Mouse (Mus musculus): ENCODE data around the gene Atp6v0a2.
"Not testable (repeated sequence)": the region's sequence is repeated elsewhere in the genome, so short reads cannot be mapped to it uniquely, and the experiment has no call there.

The Atp6v0a2 gene

DNA sequence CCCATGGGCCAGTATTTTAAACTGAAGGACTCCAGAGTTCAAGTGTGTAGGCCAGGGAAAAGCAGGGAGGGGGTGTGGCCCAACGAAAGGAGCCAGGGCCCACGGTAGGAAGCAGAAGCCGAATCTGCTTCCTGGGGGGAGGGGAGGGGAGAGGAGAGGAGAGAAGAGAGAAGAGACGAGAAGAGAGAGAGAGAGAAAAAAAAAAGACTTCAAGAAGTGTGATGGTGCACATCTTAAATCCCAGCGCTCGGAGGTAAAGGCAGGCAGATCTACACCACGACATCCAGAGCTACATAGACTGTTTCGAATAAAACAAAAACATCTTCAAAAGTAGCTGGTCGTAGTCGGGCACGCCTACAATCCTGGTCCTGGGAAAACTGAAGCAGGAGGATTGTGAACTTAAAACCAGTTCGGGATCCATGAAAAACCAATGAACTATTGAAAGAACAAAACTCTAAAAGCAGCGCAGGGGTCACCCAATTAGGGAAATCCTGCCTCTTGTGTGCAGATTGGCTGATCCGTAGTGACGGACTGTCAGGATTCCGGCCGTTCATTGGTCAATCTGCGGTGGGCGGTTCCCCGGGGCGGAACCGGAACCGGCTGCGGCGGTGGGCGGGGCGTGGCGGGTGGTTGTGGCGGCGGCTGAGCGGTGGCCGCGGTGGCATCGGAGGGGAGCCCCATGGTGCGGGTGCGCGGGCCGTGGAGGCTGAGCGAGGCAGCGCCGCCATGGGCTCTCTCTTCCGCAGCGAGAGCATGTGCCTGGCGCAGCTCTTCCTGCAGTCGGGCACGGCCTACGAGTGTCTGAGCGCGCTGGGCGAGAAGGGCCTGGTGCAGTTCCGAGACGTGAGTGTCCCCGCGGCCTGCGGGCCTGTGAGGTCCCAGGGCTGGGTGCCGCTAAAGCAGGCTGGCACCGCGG, at the start of gene Atp6v0a2:
Atp6v0a2 (plus strand) TSS at position 129 of the 916 bp plus-strand sequence.
- DNase-seq, result peak; percentile 95

DNA sequence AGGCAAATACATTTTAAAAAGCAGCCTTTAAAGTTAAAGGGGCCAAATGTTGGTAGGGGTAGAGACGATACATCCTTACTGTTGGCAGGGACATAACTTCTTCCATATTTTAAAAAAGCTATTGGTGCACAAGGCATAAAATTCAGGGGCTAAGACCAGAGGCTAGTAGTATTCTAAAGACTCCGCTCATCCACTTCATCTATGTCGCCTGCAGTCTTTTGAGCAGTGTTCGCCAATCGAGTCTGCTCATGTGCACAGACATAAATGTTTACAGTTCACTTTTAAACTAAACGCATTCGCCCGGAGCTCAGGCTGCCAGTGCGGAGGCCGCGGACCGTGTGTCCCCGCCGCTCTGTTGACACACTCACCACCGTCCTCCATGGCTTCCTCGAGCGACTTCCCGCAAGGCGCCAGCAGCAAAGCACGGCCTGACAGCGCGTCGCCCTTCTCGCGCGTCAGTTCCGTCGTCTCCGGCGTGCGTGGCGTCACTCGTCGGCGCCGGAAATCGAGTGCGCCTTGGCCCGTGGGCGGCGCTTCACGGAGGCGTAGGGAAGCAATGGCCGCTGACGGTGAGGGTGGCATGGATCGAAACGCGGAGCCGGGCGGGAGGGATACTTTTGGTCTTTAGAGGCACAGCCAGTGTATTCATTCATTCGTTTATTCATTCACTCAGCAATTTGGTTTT, 49.6 kb upstream of the Atp6v0a2 start, which contains the start of the genes Eif2b1 and Gtf2h3:
Eif2b1 (minus strand) TSS at position 499 of the 685 bp plus-strand sequence.
Gtf2h3 (plus strand) TSS at position 508 of the 685 bp plus-strand sequence.
- peak; percentile 90 for DNase-seq

DNA sequence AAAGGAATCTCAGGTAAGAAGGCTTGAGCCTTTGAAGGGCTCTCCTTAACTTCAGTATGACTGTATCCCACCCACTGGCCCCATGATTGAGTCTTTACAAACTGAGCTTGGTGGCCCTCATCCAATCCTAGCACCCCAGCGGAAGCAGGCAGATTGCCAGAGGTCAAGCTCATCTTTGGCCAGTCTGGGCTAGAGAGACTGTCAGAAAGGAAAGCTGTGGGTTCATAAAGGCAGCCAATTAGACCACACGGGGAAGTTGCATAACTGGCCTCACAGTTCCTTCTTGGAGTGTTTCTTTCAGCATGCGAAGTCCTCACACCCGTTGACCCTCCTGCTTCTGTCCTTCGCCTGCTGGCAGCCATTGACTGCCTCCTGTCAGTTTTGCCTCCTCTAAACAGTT, 45.9 kb upstream of the Atp6v0a2 start:
- DNase-seq, result no peak

DNA sequence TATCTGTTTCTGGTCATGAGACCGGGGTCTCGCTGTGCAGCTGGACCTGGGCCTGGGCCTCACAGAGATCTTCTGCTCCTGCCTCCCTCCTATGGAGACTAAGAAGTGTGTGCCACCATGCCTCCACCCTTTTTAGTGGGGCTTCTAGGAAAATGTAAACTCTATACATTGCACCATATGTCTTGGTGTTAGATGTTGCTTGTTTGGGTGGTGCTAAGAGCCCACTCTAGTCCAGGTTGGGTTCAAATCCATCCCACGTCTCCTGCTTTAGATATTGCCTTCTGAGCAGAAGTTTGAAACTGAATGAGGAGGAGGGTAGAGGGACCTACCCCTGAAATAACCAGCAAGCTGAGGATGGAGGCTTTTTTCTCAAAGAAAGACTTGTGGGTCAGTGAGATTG, 35.6 kb upstream of the Atp6v0a2 start:
- DNase-seq, result no peak

DNA sequence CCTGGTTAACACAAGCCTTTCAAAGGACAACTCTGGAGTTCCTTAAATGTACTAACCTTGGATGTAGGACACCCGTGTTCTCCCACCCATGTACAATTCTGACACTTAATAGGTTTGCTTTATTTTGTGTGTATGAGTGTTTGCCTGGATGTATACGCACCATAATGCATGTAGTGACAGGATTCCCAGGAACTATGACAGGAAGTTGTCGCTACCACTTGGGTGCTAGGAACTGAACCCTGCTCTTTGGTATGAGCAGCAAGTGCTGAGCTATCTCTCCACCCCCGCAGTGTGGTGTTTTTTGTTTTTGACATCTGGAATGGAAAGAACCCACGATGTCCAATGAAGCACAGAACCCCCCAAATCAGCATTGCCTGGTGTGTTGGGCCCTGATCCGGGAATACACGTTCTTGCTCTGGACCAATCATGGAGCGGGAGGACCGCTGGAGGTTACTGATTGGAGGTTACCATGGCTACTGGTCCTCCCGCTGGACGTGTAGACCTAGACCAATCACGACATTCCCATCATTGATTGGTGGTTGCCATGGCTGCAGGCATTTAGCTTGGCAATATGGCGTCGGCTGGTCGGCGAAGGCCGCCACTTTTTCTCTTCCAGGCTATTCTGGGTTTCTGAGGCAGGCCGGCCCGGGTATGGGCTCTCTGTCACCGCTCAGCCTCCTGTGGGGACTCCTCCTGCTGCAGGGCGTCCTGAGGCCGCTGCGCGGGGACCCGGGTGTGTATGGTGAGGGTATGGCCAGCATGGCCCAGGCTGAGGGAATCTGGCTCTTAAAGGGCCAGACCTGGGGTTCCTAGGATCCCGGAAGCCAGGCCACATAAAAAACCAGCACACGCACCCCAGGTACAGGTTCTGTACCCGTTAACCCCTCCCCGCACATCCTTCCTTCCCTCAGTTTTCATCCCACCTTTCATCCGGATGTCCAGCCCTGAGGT, 29.9 kb upstream of the Atp6v0a2 start:
- DNase-seq, result peak; percentile 84

DNA sequence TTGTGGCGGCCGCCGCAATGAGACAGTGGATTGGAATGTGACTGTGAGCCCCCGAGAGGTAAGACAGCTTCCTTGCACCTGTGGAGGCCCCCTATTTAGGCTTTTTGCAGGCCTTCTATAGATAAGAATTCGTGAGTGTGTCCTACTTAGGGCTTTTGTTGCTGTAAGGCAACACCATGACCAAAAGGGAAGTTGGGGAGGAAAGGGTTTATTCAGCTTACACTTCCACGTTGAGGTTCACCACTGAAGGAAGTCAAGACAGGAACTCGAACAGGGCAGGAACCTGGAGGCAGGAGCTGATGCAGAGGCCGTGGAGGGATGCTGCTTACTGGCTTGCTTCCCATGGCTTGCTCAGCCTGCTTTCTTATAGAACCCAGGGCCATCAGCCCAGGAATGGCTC, 28.6 kb upstream of the Atp6v0a2 start:
- not testable (repeated sequence) for DNase-seq

DNA sequence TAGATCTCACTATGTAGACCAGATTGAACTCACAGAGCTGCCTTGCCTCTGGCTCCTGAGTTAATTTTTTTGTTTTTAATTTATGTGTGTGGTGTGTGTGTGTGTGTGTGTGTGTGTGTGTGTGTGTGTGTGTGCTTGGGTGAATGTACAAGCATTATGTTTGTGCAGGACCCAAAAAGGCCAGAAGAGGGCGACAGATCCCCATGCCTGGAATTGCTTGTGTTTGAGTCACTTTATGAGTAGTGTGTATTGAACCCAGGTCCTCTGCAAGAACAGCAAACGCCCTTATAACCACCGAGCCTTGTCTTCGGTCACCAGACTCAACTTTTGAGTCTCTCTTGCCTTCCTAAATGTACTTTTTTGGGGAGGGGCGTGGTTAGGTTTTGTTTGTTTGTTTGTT, 26.0 kb upstream of the Atp6v0a2 start:
- peak; percentile 59 for DNase-seq

DNA sequence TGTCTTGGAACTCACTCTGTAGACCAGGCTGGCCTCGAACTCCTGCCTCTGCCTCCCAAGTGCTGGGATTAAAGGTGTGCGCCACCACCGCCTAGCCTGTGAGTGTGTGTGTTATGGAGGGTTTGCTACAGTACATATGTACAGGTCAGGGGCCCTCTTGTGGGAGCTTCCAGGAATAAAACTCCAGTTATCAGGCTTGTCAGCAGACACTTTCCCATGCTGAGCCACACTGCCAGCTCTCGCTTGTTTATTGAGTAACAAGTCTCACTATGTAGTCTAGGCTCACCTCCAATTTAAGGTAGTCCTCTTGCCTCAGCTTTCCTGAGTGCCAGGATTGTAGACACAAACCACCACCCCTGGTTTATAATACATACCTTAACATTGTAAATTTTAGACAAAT, 24.1 kb upstream of the Atp6v0a2 start:
- DNase-seq, result no peak

DNA sequence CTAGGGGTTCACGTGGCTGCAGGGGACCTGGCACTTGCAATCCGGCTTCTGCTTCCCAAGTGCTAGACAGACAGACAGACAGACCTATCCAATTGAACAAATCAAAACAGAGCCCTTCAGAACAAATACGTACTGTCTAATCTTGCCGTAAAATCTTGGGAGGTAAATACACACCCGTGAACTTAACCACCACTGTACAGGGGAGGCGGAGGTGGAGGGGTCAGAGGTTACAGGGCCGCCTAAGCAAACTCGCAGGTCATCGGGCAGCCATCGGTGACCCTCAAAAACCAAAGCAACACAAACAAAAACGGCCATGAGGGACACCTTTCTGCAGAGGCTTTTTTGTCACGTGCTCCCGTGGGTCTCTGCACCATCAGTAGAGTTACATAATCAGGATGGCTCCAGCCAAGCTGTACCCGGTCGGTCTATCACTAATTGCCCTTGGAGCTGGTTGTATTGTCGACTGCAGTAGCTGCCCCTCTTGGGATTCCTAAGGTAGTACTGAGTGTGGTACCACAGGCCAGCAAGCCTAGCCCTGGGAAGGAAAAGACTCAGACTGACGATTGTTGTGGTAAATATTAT, 23.2 kb upstream of the Atp6v0a2 start:
- DNase-seq, result peak; percentile 49

DNA sequence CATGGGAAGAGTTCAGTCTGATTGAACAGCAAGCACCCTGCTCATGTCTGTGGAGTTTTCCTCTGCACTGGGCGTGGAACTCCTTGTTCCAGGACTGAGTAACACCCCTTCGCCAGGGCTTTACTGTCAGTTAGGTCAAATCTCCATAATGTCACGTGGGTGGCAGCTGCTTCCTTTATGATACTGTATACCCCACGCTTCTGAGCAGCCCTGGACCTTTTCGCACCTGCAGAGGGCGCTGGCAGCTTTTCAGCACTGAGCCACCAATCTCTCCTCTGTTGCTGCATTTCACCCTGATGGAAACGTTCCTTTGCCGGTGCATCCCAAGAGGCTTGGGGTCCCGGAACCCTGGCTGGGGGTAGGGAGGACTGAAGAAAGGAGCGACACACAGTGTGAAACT, 17.4 kb upstream of the Atp6v0a2 start:
- DNase-seq, result peak; percentile 45

DNA sequence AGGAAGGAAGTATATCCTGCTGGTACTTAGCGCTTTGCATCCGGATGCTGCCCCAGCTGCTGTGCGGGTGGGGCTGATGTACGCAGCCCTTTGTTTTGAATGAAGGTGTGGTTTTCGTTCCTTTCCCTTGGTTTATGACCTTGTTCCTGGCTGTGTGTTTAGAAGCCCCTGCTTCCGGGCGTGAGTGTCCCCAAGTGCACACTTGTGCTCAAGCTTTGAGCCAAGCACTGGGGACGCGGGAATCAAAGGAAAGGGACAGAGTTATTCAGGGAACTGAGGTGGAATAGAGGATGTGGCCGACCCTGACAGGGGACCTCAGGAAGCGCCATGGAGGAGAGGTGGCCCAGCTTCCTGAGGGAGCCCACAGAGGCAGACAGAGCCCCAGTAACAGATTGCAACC, 13.7 kb upstream of the Atp6v0a2 start:
- no peak for DNase-seq

DNA sequence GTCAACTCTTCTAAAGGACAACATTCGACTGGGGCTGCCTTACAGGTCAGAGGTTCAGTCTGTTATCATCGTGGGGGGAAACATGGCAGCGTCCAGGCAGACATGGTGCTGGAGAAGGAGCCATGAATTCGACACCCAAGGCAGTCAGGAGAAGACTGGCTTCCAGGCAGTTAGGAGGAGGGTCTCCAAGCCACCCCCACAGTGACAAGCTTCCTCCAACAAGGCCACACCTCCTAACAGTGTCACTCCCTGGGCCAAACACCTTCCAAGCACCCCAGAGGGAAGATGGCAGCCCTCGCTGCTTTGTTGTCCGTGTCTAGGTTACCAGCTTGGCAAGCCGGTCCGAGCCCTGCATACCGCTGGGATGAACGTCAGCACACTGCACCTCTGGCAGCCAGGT, 9.7 kb upstream of the Atp6v0a2 start:
- no peak for DNase-seq

DNA sequence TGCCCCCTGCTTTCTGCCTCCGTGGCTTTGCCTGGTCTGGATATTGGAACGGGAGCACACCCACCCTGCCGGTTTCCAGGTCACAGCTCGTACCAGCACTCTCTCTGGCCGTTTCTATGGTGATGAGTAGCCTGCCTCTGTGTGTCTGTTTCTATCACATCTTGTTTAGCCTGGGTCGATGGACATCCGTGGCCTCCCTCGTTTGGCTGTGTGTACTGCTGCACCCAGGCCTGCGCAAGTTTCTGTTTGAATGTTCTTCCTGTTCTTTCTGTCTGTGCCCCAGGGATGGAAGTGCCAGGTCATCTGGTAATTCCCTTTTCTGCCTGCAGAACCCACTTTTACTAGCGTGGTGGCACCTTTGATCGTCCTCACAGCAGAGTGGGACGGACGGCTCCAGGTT, 7.0 kb upstream of the Atp6v0a2 start:
- DNase-seq, result no peak

DNA sequence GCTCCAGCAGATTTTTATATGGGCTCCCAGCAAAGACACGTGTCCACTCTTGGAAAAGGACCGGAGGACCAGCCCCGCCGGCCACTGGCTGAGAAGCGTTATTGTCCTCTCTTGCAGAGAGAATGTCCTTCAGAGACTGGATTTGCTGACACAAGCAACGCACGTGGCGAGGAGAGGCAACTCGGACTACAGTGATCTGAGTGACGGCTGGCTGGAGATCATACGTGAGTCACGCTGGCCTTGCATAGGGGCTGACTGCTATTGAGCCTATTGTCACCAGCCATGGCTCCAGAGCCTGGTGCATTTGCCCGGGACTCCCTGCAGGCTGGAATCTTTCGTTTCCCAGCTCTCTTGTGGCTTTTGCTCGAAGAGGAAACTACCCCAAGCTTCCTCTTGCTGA, 5.5 kb upstream of the Atp6v0a2 start:
- DNase-seq, result no peak

DNA sequence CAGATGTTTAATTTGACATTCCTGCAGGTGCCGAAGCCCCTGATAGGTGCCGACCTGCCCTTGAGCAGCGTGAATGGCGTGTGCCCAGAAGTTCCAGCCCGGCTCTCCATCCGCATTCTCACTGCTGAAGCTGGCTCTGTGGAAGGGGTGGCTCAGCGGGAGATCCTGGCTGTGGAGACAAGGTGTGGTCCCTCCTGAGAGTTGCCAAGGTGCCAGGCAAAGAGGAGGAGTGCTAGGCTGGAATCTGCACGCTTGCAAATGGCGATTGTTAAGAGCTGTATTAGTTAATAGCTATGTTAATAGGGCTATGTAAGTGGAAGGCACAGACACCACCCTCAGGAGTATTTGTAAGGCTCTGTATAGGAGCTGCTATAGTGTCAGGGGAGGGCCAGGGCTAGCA, 4.1 kb upstream of the Atp6v0a2 start:
- DNase-seq, result no peak

DNA sequence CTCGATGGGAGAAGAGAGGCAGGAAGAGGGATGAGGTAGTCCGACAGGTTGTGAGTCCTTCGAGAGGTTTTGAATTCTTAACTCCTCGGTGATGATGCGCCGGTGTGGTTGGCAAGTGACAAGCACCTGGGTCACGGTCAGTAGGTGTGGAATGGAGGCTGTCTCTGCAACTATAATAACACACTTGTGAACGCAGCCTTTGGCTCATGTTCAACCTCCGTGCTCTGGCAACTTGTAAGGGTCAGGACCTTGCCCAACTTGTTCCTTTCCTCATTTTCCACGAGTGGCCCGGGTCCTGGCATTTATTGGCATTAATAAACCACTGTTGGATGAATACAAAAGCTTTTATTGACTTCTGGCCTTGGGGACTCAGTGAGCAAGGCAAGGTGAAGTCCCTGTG, 1.3 kb downstream of the Atp6v0a2 start:
- DNase-seq, result no peak

DNA sequence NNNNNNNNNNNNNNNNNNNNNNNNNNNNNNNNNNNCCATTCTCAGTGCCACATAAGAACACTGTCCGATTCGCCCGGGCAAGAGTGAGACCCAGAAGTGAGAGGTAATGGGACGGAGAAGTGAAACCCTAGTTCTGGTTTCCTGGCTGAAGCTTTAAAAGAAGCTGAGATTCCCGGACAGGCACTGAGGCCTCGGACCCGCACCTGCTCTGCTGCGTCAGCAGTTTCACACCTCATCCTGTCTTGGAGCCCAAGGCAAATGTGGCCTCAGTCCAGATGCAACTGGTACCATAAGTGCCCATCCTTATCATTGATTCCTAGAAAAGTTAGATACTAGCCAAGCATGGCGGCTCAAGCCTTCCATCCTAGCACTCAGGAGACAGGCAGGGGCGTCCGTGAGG, 3.3 kb downstream of the Atp6v0a2 start:
- no peak for DNase-seq

DNA sequence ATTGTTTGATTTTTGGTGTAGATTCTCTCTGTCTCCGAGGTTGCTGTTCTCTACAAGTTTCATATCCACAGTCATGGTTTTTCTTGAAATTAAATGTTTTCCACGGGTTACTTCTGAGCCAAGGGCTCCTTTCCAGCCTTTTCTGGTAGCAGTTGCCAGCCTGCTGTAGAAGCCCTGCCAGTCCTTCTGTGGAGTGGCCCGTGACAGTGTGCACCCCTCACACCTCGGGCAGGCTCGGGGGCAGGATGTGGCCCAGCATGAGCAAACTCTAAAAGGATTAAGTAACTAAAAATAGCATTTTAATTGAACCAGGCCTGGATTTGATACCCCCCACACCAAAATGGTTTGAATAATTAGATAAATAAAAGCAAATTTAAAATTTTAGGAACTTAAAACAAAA, 4.1 kb downstream of the Atp6v0a2 start:
- no peak for DNase-seq

DNA sequence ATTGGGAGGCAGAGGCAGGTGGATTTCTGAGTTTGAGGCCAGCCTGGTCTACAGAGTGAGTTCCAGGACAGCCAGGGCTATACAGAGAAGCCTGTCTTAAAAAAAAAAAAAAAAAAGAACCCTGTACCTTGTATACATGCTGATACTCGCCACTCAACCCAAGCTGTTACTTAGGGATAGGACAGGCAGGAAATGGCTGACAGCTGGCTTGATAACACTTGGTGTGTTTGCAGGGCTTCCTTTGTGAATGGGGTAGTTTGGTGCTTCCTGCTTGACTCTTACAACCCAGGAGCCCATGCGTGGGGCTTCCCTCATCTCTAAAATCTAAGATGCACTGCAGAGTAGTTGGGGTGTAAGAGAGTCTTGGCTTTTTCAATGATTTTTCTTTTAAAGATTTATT, 5.0 kb downstream of the Atp6v0a2 start:
- DNase-seq, result peak; percentile 22

DNA sequence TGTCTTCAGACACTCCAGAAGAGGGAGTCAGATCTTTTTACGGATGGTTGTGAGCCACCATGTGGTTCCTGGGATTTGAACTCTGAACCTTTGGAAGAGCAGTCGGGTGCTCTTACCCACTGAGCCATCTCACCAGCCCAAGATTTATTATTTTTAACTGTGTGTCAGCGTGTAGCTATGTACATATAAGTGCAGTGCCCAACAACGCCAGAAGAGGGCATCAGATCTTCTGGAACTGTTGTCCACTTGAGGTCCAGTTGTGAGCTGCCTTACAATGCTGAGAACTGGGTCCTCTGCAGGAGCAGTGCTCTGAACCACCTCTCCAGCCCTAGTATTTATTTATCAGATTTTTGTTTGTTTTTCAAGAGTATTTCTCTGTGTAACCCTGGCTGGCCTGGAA, 6.7 kb downstream of the Atp6v0a2 start:
- DNase-seq, result peak; percentile 21

DNA sequence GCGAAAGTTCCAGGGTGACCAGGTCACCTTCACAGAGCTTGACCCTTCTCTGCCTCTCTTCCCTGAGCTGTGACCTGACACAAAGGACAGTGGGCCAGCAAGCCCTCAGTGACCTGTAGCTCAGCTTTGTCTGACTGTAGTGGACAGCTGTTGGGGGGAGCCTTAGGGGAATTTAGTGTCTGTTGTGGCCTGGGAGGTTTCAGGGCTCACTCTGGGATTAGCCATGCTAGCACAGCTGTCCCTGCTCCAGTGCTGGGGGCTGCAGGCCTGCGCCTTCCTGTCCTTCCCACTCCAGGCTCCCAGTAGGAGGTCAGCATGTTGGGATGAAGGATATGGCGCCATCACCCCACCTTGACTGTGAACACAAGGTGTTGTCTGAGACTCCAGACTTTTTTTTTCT, 7.8 kb downstream of the Atp6v0a2 start:
- DNase-seq, result no peak

DNA sequence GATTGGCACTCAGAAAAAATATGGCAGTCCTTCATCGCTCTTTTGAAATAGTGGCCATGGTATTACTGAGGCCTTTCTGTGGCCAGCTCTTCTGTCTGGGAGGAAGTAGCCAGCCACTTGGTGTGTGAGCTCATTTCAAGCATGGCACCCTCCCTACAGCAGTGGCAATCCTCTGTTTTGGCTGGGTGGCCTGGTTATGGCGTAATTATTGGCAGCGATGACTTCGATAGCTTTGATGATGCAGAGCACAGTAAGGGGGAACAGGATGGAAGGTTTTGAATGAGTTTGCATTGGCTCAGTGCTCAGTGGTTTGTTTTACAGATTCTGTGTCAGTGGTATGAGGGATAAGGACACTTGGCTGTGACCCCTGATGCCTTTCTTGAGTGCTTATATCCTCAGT, 8.3 kb downstream of the Atp6v0a2 start:
- DNase-seq, result no peak

DNA sequence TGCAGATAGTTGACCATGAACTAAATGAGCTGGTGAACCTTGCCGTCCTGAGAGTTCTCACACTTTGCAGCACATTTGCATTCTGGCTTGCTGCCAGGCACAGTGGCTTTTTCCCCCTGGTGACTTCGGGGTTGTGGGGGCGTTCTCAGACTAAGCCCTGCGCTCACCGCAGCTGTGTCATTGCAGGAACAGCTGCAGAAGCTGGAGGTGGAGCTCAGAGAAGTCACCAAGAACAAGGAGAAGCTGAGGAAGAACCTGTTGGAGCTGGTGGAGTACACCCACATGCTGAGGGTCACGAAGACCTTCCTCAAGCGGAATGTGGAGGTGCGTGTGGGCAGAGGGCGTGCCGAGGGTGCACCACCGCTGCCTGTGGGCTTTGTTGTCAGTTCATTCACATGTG, 8.9 kb downstream of the Atp6v0a2 start:
- DNase-seq, result no peak
